Mouse (Mus musculus) frontal cortex, postnatal 14 days (tissue): ENCODE measurements at regions not wholly inside any gene's neighbourhood (a gene's known extent, or its start where the extent isn't known, plus 50 kb on each side); places are given as distances from the start of the nearest gene placed in this dataset.

ENCODE experiments used
- DNase-seq, 2 experiments: peaks; one replicate each; pipeline ENCODE4 v3.0.0; 2022; ENCODE audit warnings: low spot score in 2 of 2

DNA sequence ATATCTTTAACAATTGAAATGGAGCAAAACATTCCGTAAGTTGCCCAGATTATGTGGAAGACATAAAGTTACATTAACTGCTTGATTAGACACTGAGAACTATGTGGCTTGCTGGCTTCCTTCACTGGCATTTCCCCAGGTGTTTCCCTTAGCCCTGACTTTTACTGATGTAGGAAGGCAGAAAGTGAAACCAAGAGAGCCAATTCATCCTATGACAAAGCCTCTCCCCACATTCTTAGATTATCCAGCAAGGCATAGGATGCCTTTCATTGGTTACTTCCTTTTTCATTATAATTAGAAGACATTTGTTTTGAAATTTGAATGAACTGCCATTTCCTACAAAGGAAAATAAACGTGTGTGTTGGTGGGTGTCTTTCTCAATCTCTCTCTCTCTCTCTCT lies 72.1 kb downstream of the Cdc42ep3 start:
- DNase-seq: no peak

DNA sequence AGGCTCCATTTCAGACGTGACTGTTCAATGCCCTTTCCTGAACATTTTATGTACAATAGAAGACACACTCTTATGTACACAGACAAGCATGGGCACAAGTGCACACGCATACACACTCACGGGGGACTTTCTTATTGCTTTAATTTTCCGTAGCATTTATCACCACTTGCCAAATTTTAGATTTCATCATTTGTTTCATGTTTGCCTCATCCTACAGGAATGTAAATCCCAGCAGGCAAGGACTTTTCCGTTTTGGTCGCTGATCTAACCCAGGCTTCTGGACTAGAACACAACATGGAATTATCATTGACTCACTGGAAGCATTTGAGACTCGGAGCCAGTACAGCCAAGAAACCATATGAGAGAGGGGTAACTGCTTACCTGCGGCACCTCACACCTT lies 81.3 kb downstream of the Cdc42ep3 start:
- DNase-seq: no peak

DNA sequence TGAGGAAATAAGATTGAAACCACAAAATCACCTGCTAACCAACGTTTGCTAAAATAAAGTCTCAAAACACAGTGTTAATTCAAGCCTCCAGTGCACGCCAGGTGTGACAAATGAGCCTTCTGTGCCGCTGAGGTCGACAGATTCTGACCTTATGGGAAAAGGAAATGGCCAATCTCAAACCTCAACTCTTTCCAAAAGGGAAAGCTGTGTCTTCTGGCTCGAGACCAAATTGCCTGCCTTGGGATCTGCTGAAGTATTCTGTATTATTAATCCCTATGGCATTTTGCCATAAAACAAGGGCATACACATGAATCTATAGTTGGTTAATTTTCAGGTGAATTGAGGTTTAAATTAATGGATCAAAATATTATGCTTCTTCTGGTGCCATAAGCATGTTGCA lies 95.2 kb downstream of the Cdc42ep3 start:
- no peak for DNase-seq

DNA sequence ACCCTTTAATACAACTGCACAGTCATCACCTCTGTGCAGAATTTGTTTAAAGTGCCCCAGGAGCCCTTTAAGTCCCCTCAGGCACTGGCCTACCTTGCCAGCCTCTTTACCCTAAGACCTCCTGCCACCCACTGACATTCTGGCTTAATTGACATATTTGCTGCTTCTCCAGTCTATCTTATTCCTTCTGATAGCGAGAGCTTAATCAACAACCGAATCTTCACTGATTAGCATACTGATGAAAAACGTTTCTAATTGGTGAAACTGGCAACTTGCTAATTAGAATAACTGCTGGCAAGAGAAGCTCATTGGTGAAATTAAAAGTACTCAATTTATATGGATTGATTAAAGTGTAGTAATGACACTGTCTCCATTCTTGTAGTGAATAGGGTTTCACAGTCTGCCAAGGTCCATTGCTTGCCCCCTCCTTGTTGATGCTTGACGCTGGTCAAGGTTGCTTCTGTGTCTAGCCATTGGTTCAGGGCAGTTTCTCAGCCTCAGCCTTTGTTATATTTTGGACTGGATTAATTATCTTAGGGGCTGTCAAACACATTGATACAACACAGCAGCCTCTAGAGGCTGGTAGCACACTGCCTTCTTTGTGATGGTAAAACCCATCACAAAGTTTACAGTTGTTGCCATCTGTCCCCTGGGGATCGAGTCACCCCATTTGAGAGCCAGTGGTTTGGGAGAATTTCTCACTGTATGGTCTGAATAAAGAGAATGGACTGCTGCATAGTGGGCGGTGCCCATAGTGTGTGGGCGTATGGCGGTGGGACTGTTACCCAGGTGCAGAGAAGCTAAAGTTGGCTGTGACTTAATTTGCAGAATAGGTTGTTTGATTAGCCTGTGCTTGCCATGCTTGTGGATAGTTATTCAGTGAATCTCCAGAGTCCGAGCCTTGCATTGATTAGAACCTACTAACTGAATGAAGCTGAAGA lies 107.7 kb downstream of the Cdc42ep3 start:
- DNase-seq: no peak

DNA sequence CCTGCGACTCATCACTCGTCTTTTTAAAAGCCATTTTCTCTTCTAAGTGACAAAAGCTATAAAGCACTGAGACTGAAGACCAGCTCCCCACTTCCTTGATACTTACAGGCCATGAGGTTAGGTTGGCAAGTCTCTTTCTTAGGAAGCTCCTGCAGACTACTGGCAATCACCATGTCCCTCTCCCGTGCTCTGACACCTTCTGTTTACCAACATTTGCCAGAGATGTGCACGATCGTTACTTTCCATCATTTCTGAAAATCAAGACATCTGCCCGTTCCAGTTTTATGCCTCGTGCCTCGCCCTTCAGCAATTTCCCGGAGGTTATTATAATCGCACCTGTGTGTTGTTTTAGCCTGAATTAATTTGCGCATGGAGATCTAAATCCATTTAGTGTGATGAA lies 110.8 kb downstream of the Cdc42ep3 start:
- DNase-seq: no peak

DNA sequence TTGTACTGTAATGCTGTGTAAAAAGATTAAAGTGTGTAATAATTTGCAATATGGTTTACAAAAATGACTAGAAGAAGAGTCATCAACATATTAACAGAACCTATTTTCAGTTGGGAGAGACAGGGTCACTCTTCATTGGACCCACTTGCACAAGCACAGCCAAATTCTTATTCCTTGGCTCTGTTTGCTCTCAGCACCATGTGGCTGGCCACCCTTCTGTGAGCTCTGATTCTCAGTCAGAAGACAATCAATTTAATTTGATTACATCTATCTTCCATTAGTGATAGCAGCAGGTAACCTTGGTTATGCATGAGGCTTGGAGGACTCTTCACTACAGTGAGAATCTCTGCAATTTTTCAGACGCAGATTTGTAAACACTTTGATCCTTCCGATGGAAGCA lies 111.5 kb downstream of the Cdc42ep3 start:
- DNase-seq: no peak

DNA sequence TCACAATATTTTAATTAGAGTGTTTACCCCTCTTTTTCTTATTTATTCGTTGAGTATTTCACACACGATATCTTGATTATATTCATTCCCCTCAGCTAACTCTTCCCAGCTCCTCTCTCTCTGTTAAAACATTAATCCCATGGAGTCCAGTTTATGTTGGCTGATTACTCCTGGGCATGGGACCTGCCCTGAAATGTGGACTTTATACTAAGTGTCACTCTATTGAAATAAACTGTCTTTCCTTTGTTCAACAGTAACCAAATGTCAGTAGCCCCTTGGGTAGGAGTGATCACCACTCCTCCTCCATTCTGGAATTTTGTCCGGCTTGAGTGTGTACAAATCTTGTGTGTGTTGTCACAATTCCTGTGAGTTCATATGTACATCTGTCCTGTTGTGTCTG lies 113.4 kb downstream of the Cdc42ep3 start:
- DNase-seq: no peak

DNA sequence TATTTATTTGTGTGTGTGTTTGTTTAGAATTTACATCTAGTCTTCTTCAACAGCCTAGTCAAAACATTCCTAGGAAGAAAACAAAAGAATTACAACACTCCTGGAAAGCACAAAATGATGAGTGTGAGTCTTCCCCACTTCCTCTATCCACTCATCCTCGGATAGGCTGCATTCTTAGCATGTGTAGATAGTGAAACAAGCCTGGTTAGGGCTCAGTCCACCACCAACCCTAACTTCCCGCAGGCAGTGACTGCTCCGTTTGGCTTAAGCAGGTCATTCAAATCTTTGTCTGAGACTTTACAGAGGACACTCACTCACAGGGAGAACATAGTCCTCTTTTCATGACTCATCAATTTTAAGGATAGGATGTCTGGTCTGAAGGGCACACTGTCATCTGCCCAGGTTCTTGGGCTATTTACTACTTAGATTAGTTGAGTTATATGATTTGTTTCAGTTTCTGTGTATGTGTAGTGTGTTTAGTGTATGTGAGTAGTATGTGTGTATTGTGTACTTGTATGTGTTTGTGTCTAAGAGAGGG lies 118.6 kb downstream of the Cdc42ep3 start:
- no peak for DNase-seq

DNA sequence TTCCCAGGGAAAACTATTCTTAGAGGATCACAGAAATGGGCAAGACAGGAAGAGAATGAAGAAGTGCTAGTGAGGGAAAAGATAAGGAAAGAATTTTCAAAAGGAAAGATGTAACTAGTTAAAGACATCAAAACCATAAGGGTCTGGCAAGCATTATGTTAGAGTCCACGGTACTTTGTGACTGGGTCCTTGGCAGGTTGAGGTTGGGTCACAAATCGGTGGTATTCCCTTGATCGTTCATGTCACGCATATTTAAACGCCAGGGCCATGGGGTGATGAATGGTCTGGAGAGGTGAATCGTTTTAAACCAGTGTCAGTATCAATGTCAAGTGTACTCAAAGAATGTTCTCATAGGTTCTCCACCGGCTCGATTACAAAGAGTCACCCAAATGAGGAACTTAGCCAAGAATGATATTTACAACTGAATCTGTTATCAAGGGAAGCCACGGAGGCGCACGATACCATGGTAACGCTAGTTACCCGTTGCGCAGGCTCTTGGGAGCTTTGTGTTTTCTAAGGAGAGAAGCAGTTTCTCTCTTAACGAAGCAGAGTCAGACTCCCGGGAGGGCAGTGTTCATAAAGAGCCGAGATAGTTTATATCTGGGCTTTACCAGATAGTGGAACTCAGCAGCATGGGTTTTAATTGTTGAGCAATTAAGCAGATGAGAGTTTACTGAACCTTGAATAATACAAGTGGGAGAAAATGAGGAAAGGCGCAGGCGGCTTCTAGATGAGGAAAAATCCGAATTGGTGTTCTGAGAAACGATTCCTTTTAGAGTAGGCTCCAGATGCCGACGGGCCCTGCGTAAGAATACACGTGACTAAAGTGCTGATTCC lies 124.0 kb downstream of the Cdc42ep3 start:
- DNase-seq: peak; percentile 40 to 43

DNA sequence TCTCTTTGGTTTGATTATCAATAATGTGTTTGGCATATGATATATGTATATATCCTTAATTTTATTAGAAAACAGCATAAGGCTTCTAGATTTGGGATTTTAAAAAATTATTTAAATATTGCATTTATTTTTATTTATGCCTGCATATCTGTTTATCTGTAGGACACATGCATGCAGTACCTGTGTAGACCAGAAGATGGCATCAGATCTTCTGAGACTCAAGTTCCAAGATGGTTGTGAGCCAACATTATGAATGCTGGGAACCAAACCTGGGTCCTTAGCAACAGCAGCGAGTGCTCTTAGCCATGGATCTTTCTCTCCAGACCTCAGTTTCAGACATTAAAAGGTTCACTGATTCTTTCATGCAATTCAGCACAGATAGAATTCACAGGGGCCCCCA lies 148.3 kb downstream of the Cdc42ep3 start:
- no peak for DNase-seq

DNA sequence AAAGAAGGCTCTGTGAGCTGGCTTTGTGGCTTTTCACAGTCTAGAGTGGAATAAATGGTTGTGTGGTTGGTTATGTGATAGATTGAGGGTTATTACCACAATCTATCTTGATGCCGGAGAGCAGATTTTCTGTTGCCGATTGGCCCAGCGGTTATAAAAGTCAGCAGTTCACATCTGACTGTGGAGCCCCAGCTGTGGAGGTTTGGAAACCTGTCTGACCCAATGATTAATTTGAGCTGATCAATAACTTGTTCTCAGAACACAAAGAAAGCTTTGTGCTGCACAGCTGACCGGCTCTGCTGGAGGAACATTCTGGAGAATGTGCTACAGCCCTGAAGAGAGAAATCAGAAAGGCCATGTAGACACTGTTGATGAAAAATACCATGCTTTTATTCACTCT lies 148.8 kb downstream of the Cdc42ep3 start:
- no peak for DNase-seq

DNA sequence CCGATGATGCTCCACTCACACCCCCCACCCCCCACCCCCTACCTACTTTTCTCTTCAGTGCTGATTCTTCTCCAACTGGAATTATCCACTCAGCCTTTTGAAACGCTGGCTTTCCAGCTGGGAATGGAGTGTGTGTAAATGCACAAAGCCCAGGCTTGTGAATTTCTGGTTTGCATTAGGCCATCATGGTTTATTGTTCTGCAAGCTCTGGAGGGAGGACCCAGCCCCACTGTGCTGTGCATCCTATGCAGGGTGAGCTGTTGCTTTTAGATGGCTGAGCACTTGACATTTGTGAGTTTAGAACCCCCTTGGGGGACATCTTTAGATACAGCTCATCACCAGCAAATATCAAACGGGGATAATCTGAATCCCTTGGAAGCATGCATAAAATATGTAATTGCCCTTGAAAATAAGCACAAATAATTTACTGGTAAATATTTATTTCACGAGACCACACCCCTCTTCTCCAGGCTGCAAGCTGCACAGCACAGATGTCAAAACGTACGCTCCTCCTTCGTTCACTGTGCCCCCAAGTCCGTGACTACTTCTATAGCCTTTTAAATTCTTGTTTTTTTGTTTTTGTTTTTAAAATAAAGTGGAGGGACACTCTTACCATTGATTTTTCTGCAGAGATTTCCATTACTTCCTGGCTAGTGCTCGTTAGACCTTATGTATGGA lies 148.2 kb downstream of the Qpct start:
- no peak for DNase-seq

DNA sequence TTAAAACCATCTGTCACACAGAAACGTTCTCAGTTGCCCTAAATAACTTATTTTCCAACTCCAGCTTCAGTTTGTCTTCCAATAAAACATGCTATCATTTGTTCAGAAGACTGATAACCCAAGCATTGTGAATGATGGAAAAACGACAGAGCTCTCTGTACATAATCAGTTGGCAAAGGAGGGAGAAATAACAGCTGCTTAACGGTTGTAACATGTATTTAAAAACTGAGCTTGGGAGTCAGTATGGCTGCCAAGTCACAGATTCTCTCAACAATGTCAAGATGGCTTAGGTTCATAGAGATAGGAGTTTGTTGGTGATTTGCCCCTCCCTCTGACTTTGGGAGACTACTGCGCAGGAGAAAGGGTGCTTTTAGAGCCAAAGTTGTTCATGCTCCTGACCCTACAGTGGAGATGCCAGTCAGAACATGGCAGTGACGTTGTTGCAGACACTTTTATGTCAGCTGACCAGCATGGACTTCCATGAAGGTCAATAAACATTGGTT lies 140.2 kb downstream of the Qpct start:
- DNase-seq: no peak

DNA sequence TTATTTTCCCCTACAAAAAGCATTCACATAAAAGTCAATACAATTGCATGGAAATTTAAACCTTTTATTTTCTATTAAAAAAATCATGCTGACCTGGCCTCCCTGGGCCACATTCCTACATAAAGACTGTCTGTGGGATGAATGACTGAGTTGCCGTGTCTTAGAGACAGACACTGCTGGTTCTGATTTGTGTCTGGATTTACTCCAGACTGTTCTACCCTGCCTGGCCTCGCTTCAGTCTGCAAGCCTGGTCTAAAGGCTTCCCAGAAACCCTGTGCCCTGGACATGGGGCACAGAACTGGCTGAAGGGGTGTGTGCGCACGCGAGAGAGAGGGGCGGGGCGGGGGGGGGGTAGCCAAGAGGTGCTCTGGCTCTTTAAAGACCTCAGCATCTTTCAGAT lies 136.6 kb downstream of the Qpct start:
- no peak for DNase-seq

DNA sequence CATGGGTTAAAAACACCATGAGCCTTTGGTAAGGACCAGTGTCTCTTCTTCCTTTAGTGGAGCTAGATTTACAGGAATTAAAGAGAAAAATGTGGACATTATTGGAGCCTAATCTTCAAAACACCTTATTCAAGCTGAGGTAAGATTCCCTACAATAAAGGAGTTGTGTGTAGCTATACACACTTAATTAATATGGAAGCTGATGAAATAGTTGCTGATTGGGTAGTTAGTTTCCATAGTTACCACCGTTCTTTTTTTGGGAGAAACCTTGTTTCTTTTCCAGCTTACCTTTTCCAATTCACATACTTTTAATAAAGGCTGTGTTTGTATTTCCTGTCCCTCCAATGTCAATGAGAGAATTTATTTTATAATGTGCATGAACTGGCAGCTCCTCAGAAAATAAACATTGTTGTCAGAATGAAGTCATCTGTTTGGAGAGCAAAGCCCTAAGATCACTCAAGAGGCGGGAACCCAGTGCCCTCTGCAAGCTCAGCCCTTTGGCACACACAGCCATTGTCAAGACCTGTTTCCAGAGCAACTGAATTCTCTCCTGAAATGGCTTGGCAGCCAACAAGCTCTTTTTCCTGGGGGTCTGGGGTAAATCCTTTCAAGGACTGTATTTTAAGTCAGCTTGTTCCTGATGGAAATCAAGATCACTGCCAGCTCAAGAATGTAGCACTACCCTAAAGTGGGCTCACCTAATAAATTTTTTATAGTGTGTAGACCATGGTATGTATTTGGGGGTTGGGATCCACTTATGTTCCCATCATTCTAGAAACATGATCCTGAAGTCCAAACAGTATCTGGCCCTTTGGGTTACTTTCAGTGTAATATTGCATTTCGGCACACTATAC lies 128.8 kb downstream of the Qpct start:
- no peak for DNase-seq

DNA sequence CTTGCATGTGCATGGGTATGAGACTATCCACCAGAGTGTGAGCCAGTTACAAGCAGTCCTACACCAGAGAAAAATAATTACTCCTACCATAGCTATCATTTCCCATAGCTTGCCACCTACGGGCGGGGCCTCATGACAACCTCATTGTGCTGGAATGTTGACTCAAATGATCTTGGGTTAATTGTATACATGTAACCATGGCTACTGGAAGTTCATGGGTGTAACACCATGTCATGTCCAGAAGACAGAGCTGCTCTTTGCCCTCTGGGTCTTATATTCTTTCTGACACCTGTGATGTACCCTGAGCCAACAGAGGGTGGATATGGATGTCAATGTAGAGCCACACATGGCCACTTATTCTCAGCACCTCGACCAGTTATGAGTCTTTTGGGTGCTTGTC lies 125.6 kb downstream of the Qpct start:
- no peak for DNase-seq

DNA sequence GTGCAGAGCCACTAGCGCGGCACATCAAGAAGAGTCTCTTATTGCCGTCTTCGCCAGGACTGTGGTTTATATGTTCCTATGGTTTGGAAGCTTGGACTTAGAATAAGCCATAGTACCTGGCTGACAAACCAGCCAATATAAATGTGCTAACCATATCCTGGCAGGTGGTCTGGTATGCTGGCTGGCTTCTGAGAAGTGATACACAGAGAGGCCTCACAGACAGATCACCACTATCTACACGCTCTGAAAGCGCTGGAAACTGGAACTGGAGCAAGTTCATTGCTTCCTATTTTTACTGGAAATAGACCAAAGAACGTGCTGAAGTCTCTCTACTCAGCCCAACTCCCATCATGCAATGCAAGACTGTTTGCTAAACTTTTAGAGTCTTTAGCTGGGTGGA lies 124.7 kb downstream of the Qpct start:
- no peak for DNase-seq

DNA sequence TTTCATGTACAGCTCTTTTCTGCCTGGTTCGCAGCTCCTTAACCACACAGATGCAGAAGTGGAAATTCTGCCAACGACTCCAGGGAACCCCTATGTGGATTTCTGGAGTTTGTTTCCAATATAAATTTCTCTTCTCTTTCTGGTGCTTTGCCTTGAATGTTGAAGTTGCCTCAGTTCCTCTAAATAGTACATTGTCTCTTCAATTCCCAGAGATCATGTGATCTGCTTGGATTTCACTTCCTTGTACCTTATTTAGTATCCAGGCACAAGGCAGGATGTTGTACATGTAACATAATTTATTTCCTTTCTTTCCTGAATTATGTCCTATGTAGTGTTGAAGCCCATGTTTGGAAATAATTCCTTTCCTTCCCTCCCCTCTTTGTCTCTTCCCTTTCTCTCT lies 123.7 kb downstream of the Qpct start:
- DNase-seq: no peak

DNA sequence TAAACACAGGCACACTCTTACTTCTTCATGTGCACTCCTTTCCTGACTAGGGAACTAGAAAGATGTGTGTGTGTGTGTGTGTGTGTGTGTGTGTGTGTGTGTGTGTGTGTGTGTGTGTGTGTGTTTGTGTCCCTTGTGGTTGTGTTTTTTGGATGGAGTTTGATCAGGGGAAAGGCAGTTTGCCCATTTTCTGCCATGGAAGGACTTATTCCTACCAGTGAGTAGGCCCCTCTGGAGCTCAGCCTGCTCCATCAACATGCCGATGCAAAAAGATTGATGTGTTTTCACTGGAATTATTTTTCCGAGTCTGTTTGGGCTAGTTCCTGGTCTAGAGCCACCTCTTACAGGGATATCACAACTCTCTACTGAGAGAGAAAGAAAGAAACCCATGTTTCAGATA lies 120.6 kb downstream of the Qpct start:
- DNase-seq: no peak

DNA sequence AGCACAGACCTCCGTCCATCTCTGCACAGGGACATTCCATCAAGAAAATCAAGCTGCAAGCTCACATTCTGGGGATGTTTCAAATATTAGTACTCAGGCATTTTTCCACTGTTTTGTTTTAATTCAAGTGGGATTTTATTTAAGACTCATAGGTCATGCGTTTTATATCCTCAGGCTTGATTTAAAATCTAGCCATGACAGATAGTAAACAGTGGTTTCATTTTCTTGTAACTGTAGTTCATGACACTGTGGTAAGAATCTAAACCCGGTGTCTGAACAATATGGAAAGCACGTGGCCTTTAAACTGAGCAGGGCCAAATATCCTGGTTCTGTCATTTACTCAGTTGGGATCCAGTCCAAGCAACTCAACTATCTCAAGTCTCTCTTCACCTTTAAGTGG lies 119.0 kb downstream of the Qpct start:
- DNase-seq: no peak

DNA sequence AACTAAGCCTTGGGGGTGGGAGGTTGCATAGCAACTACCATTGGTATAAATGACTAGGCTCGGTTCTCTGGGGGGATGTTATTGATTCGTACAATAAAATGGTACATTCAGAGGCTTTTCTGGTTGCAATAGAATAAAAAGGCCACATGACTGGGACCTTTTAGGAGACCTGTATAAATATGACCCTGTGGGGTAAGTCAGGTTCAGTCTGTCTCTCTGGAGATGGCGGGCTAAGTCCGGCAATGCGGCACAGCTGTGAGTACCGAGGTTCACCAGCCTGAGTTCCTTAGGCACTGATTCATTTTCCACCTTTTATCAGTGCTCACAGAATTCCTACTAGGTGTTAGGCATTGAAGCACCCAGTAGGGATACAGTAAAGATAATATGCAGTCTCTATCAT lies 115.5 kb downstream of the Qpct start:
- no peak for DNase-seq
